Mouse (Mus musculus): ENCODE results near the gene S100a9. TPM values are rescaled to one million over a fixed set of nuclear protein-coding genes. Genes with fewer than 3 reads are reported as not detected.

S100a9 gene
- polyA plus RNA-seq, 1 experiment from 2014 or later = 39.1 TPM

DNA sequence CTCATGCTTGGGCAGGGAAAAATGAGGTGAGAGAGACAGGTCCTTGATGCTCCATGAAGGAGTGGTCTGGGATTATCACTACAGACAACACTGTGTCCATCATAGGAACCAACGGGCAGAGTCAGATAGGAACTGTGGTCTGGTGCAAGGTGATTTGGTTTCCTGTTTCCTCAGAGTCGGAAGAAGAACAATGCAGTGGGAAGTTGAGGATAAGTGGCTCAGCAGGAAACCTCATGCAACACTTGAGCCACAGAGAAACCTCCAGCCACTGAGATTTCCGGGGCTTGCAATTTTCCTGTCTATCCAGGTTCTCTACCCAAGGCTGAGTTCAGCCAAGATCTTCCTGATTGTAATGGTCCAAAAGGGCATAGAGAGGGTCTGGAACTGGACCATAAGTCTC, 16.9 kb downstream of the S100a9 start:
- Histone ChIP-seq H3K4me1 (ENCODE audit: control insufficient read depth, insufficient read depth, low read length) (no peaks in the 10 kb centered on the region), H3K27ac (replicated peaks; ENCODE audit: low read depth, low read length) (no peak overlapping the region), H3K9me3 (ENCODE audit: control insufficient read depth, low read length) (no peaks in the 10 kb centered on the region), H3K4me2 (ENCODE audit: low read depth, low read length) (no peak overlapping the region), H3K9ac (ENCODE audit: low read depth, low read length) (no peak overlapping the region), H3K36me3 (ENCODE audit: control insufficient read depth, insufficient read depth, low read length) (no peaks in the 10 kb centered on the region), H3K27me3 (replicated peaks; ENCODE audit: control insufficient read depth, insufficient read depth, low read length) (no peaks in the 10 kb centered on the region), H3K4me3 (ENCODE audit: low read depth, low read length) (no peak overlapping the region)
- ATAC-seq (ENCODE audit: low read depth) (no peak), DNase-seq (ENCODE audit: low spot score) (no peak)
- WGBS = 57% methylated on average over 3 of the region's 3 CpGs

GRCm38 (mm10) chr3:90668846-90669245, 26.7 kb downstream of the S100a9 start, which contains the start of gene S100a8:
TSS of gene S100a8 (plus strand) at chr3:90668978.
- H3K36me3 ChIP-seq (ENCODE audit: control insufficient read depth, insufficient read depth, low read length) = no peaks in the 10 kb centered on the region
- no peaks in the 10 kb centered on the region for H3K27me3 ChIP-seq (replicated peaks; ENCODE audit: control insufficient read depth, insufficient read depth, low read length)
- H3K4me3 ChIP-seq (ENCODE audit: low read depth, low read length) = no peak within 1 kb of the TSS
- no peaks in the 10 kb centered on the region for H3K4me1 ChIP-seq (ENCODE audit: control insufficient read depth, insufficient read depth, low read length)
- H3K9me3 ChIP-seq (ENCODE audit: control insufficient read depth, low read length) = no peaks in the 10 kb centered on the region
- ATAC-seq (ENCODE audit: low read depth) = no peak
- no peak within 1 kb of the TSS for H3K4me2 ChIP-seq (ENCODE audit: low read depth, low read length)
- no peak within 1 kb of the TSS for H3K27ac ChIP-seq (replicated peaks; ENCODE audit: low read depth, low read length)
- DNase-seq (ENCODE audit: low spot score) = peak; percentile 40
- 45% methylated on average over 8 of the region's 8 CpGs for WGBS
- no peak within 1 kb of the TSS for H3K9ac ChIP-seq (ENCODE audit: low read depth, low read length)

DNA sequence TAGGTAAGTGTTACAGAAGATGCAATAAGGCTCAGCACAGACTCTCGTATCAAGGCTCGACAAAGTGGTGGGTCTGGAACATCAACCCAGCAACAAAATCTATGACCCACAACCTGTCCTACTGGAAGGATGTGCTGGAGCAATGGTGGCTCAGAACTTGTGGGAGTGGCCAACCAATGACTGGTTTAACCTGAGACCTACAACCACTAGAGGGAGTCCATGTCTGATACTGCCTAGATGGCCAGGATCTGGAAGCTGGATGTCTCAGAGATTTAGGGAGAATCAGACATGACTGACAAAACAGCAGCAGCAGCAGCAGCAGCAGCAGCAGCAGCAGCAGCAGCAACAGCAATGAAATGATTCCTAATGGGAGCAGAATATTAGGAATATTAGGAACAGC, 31.3 kb downstream of the S100a9 start:
- Histone ChIP-seq H3K9ac (ENCODE audit: low read depth, low read length) (no peak overlapping the region), H3K4me2 (ENCODE audit: low read depth, low read length) (no peak overlapping the region), H3K9me3 (ENCODE audit: control insufficient read depth, low read length) (no peaks in the 10 kb centered on the region), H3K27me3 (replicated peaks; ENCODE audit: control insufficient read depth, insufficient read depth, low read length) (no peaks in the 10 kb centered on the region), H3K4me3 (ENCODE audit: low read depth, low read length) (no peak overlapping the region), H3K4me1 (ENCODE audit: control insufficient read depth, insufficient read depth, low read length) (no peaks in the 10 kb centered on the region), H3K27ac (replicated peaks; ENCODE audit: low read depth, low read length) (no peak overlapping the region), H3K36me3 (ENCODE audit: control insufficient read depth, insufficient read depth, low read length) (no peaks in the 10 kb centered on the region)
- peak; percentile 24 for DNase-seq (ENCODE audit: low spot score)
- WGBS = 90% methylated on average over 2 of the region's 2 CpGs
- no peak for ATAC-seq (ENCODE audit: low read depth)

GRCm38 (mm10) chr3:90659364-90660044, 36.0 kb downstream of the S100a9 start:
- H3K4me3 ChIP-seq (ENCODE audit: low read depth, low read length) = no peak overlapping the region
- no peak overlapping the region for H3K27ac ChIP-seq (replicated peaks; ENCODE audit: low read depth, low read length)
- DNase-seq (ENCODE audit: low spot score) (no peak), ATAC-seq (ENCODE audit: low read depth) (no peak)
- H3K27me3 ChIP-seq (replicated peaks; ENCODE audit: control insufficient read depth, insufficient read depth, low read length) = no peaks in the 10 kb centered on the region
- no peaks in the 10 kb centered on the region for H3K4me1 ChIP-seq (ENCODE audit: control insufficient read depth, insufficient read depth, low read length)
- H3K36me3 ChIP-seq (ENCODE audit: control insufficient read depth, insufficient read depth, low read length) = no peaks in the 10 kb centered on the region
- H3K9ac ChIP-seq (ENCODE audit: low read depth, low read length) = no peak overlapping the region
- H3K4me2 ChIP-seq (ENCODE audit: low read depth, low read length) = no peak overlapping the region
- no peaks in the 10 kb centered on the region for H3K9me3 ChIP-seq (ENCODE audit: control insufficient read depth, low read length)

DNA sequence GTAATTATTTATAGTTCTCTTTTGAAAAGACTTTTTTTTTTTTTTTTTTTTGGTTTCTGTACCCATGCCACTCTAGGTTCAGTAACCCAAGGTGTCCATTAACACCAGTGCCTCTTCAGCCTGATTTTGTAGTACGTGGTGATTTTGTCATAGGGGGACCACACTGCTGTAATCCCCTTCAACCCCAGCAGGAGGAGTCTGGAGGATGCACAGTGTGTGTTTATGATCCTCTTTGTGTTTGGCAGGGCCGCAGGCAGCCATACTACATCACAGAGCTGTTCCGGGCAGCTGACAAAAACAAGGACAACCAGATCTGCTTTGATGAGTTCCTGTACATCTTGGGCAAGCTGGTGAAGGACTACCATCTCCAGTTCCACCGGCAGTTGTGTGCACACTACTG, 38.1 kb downstream of the S100a9 start:
- 79% methylated on average over 4 of the region's 4 CpGs for WGBS
- Histone ChIP-seq H3K4me1 (ENCODE audit: control insufficient read depth, insufficient read depth, low read length) (no peaks in the 10 kb centered on the region), H3K4me2 (ENCODE audit: low read depth, low read length) (no peak overlapping the region), H3K9ac (ENCODE audit: low read depth, low read length) (no peak overlapping the region), H3K27ac (replicated peaks; ENCODE audit: low read depth, low read length) (no peak overlapping the region), H3K36me3 (ENCODE audit: control insufficient read depth, insufficient read depth, low read length) (no peaks in the 10 kb centered on the region), H3K4me3 (ENCODE audit: low read depth, low read length) (no peak overlapping the region), H3K27me3 (replicated peaks; ENCODE audit: control insufficient read depth, insufficient read depth, low read length) (no peaks in the 10 kb centered on the region), H3K9me3 (ENCODE audit: control insufficient read depth, low read length) (no peaks in the 10 kb centered on the region)
- ATAC-seq (ENCODE audit: low read depth) (no peak), DNase-seq (ENCODE audit: low spot score) (no peak)

DNA sequence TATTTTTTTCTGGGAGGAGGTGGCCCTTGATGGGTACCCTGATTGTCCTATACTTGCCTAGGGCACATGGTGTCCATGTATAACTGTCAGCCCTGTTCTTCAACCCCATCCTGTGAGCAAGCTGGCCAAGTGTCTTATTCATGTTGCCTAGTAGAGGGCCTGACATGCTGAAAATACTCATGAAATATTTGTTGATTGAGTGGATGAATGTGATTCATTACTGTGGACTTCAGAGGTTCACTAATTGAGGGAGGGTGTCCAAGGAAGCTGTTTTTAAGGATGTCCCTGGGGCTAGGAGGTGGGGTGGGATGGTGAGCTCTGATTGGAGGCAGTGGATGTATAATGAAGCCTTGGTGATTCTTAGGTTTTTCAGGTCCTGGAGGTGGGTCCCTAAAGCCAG, 41.8 kb downstream of the S100a9 start, which contains the start of gene S100a7a:
TSS of gene S100a7a (plus strand) at position 301 of the 400 bp plus-strand sequence.
- Histone ChIP-seq H3K4me3 (ENCODE audit: low read depth, low read length) (no peak within 1 kb of the TSS), H3K27ac (replicated peaks; ENCODE audit: low read depth, low read length) (no peak within 1 kb of the TSS), H3K36me3 (ENCODE audit: control insufficient read depth, insufficient read depth, low read length) (no peaks in the 10 kb centered on the region), H3K4me2 (ENCODE audit: low read depth, low read length) (no peak within 1 kb of the TSS), H3K27me3 (replicated peaks; ENCODE audit: control insufficient read depth, insufficient read depth, low read length) (no peaks in the 10 kb centered on the region), H3K9ac (ENCODE audit: low read depth, low read length) (no peak within 1 kb of the TSS), H3K4me1 (ENCODE audit: control insufficient read depth, insufficient read depth, low read length) (no peaks in the 10 kb centered on the region), H3K9me3 (ENCODE audit: control insufficient read depth, low read length) (no peaks in the 10 kb centered on the region)
- no peak for DNase-seq (ENCODE audit: low spot score)
- ATAC-seq (ENCODE audit: low read depth) = no peak

- ATAC-seq (ENCODE audit: low read depth) = peak; percentile 86
Measured at GRCm38 (mm10) chr3:90652878-90653508, 42.5 kb downstream of the S100a9 start.

DNA sequence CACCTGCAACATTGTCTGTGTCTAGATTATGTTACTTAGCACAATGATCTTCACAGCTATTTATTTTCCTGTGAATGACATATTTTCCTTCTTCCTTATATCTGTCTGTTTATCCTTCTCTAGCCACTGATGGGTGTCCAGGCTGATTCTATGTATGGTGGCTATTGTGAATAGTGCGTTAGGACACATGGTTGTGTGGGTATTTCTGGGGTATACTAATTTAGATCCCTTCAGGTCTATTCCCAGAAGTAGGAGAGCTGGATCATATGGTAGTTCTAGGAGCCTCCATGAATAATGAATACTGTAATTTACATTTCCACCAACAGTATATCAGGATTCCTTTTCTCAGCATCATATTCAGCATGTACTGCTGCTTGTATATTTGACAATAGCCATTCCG, 45.7 kb downstream of the S100a9 start:
- no peak for DNase-seq (ENCODE audit: low spot score)
- H3K27me3 ChIP-seq (replicated peaks; ENCODE audit: control insufficient read depth, insufficient read depth, low read length) = no peaks in the 10 kb centered on the region
- 90% methylated on average over 2 of the region's 2 CpGs for WGBS
- no peak overlapping the region for H3K4me3 ChIP-seq (ENCODE audit: low read depth, low read length)
- H3K36me3 ChIP-seq (ENCODE audit: control insufficient read depth, insufficient read depth, low read length) = no peaks in the 10 kb centered on the region
- no peak overlapping the region for H3K27ac ChIP-seq (replicated peaks; ENCODE audit: low read depth, low read length)
- H3K4me1 ChIP-seq (ENCODE audit: control insufficient read depth, insufficient read depth, low read length) = no peaks in the 10 kb centered on the region
- H3K4me2 ChIP-seq (ENCODE audit: low read depth, low read length) = no peak overlapping the region
- no peak for ATAC-seq (ENCODE audit: low read depth)
- H3K9me3 ChIP-seq (ENCODE audit: control insufficient read depth, low read length) = no peaks in the 10 kb centered on the region
- no peak overlapping the region for H3K9ac ChIP-seq (ENCODE audit: low read depth, low read length)

More at GRCm38 (mm10) chr3:90652878-90653508, 42.5 kb downstream of the S100a9 start:
- H3K36me3 ChIP-seq (ENCODE audit: control insufficient read depth, insufficient read depth, low read length) = no peaks in the 10 kb centered on the region
- 36% methylated on average over 5 of the region's 5 CpGs for WGBS
- H3K27ac ChIP-seq (replicated peaks; ENCODE audit: low read depth, low read length) = no peak overlapping the region
- no peak overlapping the region for H3K4me2 ChIP-seq (ENCODE audit: low read depth, low read length)
- no peaks in the 10 kb centered on the region for H3K9me3 ChIP-seq (ENCODE audit: control insufficient read depth, low read length)
- peak; percentile 89 for DNase-seq (ENCODE audit: low spot score)
- H3K4me1 ChIP-seq (ENCODE audit: control insufficient read depth, insufficient read depth, low read length) = no peaks in the 10 kb centered on the region
- no peak overlapping the region for H3K4me3 ChIP-seq (ENCODE audit: low read depth, low read length)
- H3K9ac ChIP-seq (ENCODE audit: low read depth, low read length) = no peak overlapping the region
- no peaks in the 10 kb centered on the region for H3K27me3 ChIP-seq (replicated peaks; ENCODE audit: control insufficient read depth, insufficient read depth, low read length)

GRCm38 (mm10) chr3:90648981-90649380, 46.5 kb downstream of the S100a9 start:
- H3K36me3 ChIP-seq (ENCODE audit: control insufficient read depth, insufficient read depth, low read length) = no peaks in the 10 kb centered on the region
- no peak overlapping the region for H3K9ac ChIP-seq (ENCODE audit: low read depth, low read length)
- DNase-seq (ENCODE audit: low spot score) = no peak
- no peaks in the 10 kb centered on the region for H3K27me3 ChIP-seq (replicated peaks; ENCODE audit: control insufficient read depth, insufficient read depth, low read length)
- H3K4me3 ChIP-seq (ENCODE audit: low read depth, low read length) = no peak overlapping the region
- H3K27ac ChIP-seq (replicated peaks; ENCODE audit: low read depth, low read length) = no peak overlapping the region
- H3K4me2 ChIP-seq (ENCODE audit: low read depth, low read length) = no peak overlapping the region
- ATAC-seq (ENCODE audit: low read depth) = no peak
- H3K9me3 ChIP-seq (ENCODE audit: control insufficient read depth, low read length) = no peaks in the 10 kb centered on the region
- no peaks in the 10 kb centered on the region for H3K4me1 ChIP-seq (ENCODE audit: control insufficient read depth, insufficient read depth, low read length)
